Mouse (Mus musculus): ENCODE results near the gene Ackr3. TPM values are rescaled to one million over a fixed set of nuclear protein-coding genes. Genes with fewer than 3 reads are reported as not detected.

Ackr3 gene
- total RNA-seq, 2 experiments from 2014 or later, result 9.0 to 12.1 TPM

GRCm38 (mm10) chr1:90227684-90228322 is 24.0 kb downstream of the Ackr3 start:
- no peak for DNase-seq (ENCODE audit: low spot score)

- no peak for DNase-seq (ENCODE audit: low spot score)
Measured at GRCm38 (mm10) chr1:90228323-90228697, 24.5 kb downstream of the Ackr3 start.

GRCm38 (mm10) chr1:90230611-90231010 is 26.8 kb downstream of the Ackr3 start:
- no peak for DNase-seq (ENCODE audit: low spot score)

DNA sequence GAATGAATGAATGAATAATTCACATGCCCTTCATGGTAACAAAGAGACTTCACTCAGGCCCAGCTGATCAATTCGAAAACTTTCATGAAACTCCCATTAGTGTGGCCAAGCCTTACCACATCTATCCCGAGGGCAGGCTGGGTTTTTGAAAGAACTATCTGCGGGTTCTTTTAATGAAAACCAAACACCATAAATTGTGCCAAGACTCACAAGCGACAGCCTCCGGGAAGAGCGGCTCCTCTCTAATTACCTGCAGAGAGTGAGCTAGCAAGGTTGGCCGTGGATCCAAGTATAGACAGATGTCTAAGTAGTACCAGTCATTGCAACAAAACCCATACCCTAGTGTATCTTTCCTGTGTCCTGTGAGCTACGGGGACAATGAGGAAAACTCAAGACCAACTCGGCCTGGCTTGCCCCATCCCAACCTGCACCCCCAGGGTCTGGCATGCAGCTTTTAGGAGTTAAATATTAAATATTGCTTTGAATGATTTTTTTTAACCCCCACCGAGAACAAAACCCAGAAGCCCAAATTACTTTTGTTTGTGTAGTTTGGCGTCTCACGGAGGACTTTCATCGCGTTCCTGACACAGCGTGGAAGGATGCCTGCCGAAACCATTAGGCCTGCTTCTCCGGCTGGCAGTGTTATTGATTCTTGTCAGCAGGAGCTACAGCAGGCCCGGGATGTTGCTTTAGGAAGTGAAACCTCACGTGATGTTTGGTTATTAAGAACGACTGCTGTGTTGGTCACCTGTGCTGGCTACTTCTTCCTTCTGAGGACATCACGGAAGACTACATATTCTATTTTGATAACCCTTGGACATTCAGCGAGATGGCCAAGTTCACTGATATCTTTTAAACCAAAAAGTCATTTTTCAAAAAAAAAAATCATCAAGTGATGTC is 28.1 kb downstream of the Ackr3 start:
- no peak for DNase-seq (ENCODE audit: low spot score)

DNA sequence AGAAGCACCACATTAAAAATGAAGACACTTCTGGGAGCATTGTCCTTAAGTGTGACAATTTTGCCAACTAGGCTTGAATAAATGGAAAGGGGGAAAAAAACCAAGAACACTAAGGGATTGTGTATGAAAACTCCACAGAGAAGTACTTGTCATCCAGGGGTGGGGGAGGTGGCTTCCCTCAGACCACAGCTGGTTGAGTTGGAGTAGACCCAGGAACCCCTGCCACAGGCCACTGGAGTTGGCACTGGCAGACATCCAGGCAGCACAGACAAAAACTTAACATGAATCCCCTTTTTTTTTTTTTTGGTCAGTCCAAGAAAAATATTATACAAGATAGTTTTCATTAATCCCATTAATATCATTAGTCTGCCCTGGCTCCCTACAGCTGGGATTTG is 28.7 kb downstream of the Ackr3 start:
- DNase-seq (ENCODE audit: low spot score), result no peak

DNA sequence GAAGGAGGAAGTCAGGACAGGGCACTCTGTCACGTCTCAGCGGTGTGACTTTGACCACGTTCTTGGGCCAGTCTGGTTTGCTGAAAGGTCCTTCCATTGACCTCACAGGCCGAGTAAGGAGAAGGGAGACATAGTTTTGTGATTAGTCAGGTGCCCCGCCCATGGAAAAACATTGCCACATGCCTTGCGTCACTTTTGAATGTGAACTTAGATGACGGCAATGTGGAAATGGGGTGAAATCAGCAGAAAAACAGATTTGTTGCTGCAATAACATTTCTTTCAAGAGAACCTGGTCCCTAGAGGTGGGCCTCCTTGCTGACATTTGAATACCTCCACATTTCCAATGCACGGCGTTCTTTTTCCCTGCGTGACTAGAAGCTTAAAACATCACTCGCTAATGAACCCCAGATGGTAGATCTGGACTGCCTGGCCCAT is 30.9 kb downstream of the Ackr3 start:
- peak; percentile 88 for DNase-seq (ENCODE audit: low spot score)

- DNase-seq (ENCODE audit: low spot score), result no peak
Measured at GRCm38 (mm10) chr1:90236640-90237039, 32.9 kb downstream of the Ackr3 start.

DNA sequence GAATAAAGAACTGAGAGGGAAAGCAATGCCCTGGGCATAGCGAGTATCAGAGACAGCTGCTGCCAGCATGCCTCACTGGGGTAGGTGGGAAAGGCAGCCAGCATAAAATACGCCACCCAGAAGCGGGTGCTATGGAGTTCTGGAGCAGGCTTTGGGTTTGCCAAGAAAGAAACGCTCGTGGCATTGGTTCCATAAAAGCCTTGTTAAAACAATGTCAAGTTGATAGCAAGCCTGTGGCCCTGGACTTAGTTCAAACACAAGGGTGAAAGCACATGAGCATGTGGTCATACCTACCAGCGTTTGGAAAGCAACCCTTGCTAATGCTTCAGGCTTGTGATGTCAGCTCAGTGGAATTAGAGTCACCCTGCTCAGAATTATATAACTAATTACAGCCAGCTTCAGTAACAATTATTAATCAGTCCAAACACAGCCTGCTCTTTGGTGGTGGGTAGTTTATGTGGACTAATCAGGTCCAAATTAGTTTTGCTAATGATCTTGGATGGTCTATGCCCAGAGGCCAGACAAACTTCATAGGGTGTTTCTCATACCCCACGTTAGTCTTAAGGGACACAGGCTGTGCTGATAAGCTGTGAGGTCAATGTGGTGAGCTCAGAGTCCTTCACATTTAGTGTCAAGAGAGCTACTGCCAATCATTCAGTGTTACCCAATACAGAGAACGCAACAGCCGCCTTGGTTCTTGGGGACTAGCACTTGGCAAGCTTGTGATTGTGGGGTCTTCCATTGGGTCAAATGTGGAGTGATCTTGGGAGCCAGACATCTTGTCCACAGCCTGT is 34.5 kb downstream of the Ackr3 start:
- DNase-seq (ENCODE audit: low spot score), result no peak

DNA sequence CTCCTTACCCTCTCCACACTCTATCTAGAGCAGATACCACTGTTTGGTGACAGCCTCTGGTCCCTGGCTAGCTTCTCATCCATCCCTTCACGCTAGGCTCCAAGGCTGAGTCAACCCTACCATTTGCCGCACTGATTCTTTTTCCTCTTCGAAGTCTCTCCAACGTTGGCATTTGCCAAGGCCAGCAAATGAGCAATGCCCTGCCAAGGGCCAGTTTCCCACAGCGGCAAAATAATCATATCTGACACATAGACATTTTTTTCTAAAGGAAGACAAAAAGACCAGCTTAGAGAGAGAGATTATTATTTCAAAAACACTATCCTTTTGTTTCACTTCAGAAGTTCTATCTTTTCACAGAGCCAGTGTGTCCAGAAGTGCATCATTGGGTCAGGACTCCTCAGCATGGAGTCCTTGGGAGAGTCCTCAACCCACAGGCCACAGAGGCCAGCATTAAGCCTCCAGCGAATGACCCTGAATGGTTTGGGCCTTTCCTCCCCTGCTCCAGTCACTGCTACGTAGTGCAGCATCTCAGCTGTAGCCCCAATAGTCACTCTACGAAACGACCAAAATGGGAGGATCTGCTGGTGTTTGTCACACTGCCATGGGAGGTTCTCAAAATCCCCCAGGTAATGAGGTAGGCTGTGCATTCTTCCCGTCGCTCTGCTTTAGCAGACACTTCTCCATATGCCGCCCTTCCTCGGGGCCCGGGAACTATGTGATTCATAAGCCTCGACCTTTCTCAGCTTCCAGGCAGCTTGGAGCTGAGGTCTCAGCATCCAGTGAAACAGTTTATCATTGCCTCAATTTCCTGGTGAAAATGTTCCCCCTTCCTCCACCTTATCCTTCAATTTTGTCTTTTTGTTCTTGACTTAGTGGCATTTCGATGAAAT is 35.8 kb downstream of the Ackr3 start:
- DNase-seq (ENCODE audit: low spot score), result no peak

DNA sequence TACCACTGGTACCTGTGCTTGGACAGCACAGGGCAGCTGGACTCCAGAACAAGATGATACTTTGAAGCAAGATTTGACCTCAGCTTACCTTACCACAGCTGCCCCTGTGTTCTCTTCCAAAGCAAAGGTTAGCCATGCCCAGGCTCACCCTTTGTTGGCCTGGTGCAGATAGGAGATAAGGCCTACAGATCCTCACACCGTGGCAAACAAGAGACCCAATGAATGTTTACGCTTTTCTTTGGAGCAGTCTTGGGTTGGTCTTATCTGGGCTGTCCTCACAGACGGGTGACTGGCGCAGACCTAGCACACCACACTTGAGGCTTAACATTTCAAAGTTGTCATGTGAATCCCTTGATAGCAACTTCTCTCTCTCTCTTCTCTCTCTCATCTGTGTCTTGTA is 36.5 kb downstream of the Ackr3 start:
- DNase-seq (ENCODE audit: low spot score), result no peak

DNA sequence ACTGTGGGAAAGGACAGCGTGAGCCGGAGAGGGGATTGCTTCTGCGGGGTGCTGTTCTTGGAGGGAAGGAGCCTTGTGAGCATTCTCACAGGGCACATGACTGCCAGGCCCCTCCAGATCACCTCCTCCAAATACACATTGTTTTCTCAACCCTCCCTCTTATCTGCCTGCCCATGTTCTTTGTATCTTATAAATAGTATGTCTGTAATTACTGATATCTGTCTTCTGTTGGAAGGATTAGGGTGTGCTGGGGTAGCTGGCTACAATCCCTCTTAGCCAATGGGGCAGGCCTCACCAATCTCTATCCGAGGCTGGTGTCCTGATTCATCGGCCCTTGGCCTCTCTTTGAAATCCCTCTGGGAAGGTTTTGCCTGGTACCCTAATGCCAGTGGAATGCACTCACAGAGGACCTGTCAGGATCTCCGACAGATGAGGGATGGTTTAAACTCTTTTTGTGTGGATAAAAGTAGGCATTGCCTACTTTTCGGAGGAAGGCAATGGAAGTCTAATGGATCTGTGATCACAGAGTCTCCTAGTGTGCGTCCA is 38.7 kb downstream of the Ackr3 start:
- DNase-seq (ENCODE audit: low spot score), result no peak

- no peak for DNase-seq (ENCODE audit: low spot score)
Measured at GRCm38 (mm10) chr1:90244537-90244936, 40.8 kb downstream of the Ackr3 start.

GRCm38 (mm10) chr1:90245533-90245932 is 41.8 kb downstream of the Ackr3 start:
- no peak for DNase-seq (ENCODE audit: low spot score)

- DNase-seq (ENCODE audit: low spot score), result no peak
Measured at GRCm38 (mm10) chr1:90246035-90246434, 42.3 kb downstream of the Ackr3 start.

GRCm38 (mm10) chr1:90246800-90247199 is 43.0 kb downstream of the Ackr3 start:
- no peak for DNase-seq (ENCODE audit: low spot score)

GRCm38 (mm10) chr1:90247234-90247633 is 43.5 kb downstream of the Ackr3 start:
- no peak for DNase-seq (ENCODE audit: low spot score)

- no peak for DNase-seq (ENCODE audit: low spot score)
Measured at GRCm38 (mm10) chr1:90247756-90248541, 44.2 kb downstream of the Ackr3 start.

GRCm38 (mm10) chr1:90248966-90249735 is 45.4 kb downstream of the Ackr3 start:
- DNase-seq (ENCODE audit: low spot score), result no peak

DNA sequence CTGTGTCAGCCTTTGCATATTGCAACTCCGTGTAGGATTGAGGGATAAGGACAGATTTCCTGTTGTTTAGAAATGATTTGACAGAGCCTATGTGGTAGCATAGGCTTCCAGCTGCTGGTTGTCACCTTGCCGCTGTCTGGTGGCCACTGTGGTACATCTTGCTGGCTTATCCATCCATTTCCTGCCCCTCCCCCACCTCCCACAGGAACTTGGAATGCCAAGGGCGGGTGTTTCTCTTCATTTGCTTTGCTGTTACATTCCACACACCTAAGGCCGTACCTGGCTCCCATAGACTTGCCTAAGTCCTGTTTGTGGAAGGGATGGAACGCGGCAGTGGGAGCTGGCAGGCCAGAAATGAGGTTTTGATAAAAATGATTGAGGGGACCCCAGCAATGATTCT is 46.6 kb downstream of the Ackr3 start:
- DNase-seq (ENCODE audit: low spot score), result no peak
